Mouse (Mus musculus): ENCODE data around the gene Timd4. TPM values are rescaled to one million over a fixed set of nuclear protein-coding genes. Genes with fewer than 3 reads are reported as not detected.
A peak's percentile ranks its signal among the peaks of the same experiment; 100 is the strongest.

The Timd4 gene
- 0.13 and 0.17 TPM in 2 replicates for polyA plus RNA-seq (2015; fragmentation: Nextera tagmentation; extraction: Ambion mirVana)

DNA sequence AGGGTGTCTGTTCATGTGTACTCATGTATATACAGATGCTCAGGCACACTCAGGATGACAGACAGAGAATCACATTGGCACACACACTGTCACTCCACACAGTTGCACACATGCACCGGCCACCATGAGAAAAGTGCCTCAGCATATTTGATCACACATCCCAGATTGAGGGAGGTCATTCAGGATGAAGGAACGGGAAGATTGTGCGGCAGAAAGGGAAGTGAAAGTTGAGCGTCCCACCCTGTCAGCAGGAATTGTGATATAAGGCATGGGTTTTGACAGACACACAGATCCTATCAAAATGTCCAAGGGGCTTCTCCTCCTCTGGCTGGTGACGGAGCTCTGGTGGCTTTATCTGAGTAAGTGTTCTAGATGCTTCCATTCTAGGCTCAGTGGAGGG lies at the start of gene Timd4:
Gene Timd4, plus strand, starts transcription at position 290 of the 400 bp plus-strand sequence.
- no peaks in the 10 kb centered on the region; the same call in 1 of the 2 replicates for H3K9me3 ChIP-seq
- no peak for ATAC-seq (ENCODE audit: low FRiP score, low read depth)
- no peak within 1 kb of the TSS for H3K4me2 ChIP-seq (replicated peaks)
- no peak within 1 kb of the TSS for H3K27ac ChIP-seq
- H3K4me3 ChIP-seq: no peak within 1 kb of the TSS
- WGBS: 87% methylated on average over 5 of the region's 5 CpGs
- no peaks in the 10 kb centered on the region for H3K27me3 ChIP-seq
- H3K9ac ChIP-seq: no peak within 1 kb of the TSS
- H3K36me3 ChIP-seq: no peaks in the 10 kb centered on the region
- no peaks in the 10 kb centered on the region for H3K4me1 ChIP-seq

GRCm38 (mm10) chr11:46776879-46777278 lies 33.7 kb upstream of the Timd4 start:
- H3K4me2 ChIP-seq (replicated peaks): no peak overlapping the region
- H3K9me3 ChIP-seq: no peaks in the 10 kb centered on the region
- H3K4me3 ChIP-seq: no peak overlapping the region
- no peaks in the 10 kb centered on the region for H3K36me3 ChIP-seq
- H3K27ac ChIP-seq: no peak overlapping the region
- H3K27me3 ChIP-seq: no peaks in the 10 kb centered on the region
- ATAC-seq (ENCODE audit: low FRiP score, low read depth): no peak
- H3K4me1 ChIP-seq: no peaks in the 10 kb centered on the region
- no peak overlapping the region for H3K9ac ChIP-seq
- 71% methylated on average over 3 of the region's 3 CpGs for WGBS

DNA sequence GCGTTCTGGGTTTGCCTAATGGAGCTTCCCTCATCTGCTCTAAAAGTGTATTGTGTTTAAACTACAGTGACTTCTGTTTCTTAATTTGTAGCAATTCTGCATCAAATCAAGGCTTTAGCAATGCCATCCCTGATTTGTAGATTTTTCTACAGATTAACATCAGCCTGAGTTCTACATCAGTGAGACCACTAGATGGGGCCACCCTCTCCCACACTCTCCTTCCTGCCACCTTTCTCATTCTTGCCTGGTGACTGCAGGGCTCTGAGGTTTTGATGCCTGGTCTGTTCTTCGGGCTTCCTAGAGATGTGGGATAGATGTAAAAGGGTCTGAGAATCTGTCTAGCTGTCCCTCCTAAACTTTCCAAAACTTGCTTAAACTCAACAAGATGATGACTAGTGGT lies 30.8 kb upstream of the Timd4 start:
- Histone ChIP-seq H3K9ac (no peak overlapping the region), H3K36me3 (no peaks in the 10 kb centered on the region), H3K4me3 (no peak overlapping the region), H3K9me3 (no peaks in the 10 kb centered on the region), H3K4me2 (replicated peaks) (no peak overlapping the region), H3K4me1 (no peaks in the 10 kb centered on the region), H3K27ac (no peak overlapping the region), H3K27me3 (no peaks in the 10 kb centered on the region)
- ATAC-seq (ENCODE audit: low FRiP score, low read depth): no peak
- 84% methylated on average over 2 of the region's 2 CpGs for WGBS

DNA sequence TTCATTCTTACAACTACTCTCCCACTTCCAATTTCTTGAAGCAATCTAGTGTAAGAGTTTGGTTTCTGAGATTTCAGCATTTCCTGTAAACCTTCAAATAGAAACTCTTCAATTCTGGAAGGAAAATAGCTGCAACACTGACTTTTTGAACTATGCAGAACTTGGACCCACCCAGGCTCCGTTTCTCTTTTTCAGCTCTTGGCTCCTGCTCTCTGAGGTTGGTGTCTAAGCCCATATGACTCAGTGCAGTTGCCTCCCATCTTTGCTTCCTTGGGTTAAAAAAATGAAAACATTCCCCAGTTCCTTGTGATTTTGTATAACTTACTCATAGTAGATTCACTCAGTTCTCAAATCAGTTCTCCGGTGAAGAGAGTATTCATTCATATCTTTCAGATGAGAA lies 6.2 kb upstream of the Timd4 start:
- H3K27ac ChIP-seq: no peak overlapping the region
- 92% methylated on average over 2 of the region's 2 CpGs for WGBS
- H3K9me3 ChIP-seq: no peaks in the 10 kb centered on the region; the same call in 1 of the 2 replicates
- H3K4me3 ChIP-seq: no peak overlapping the region
- no peak overlapping the region for H3K9ac ChIP-seq
- H3K27me3 ChIP-seq: no peaks in the 10 kb centered on the region
- no peaks in the 10 kb centered on the region for H3K36me3 ChIP-seq
- H3K4me2 ChIP-seq (replicated peaks): no peak overlapping the region
- ATAC-seq (ENCODE audit: low FRiP score, low read depth): no peak
- H3K4me1 ChIP-seq: no peaks in the 10 kb centered on the region

GRCm38 (mm10) chr11:46817692-46818091 lies 7.1 kb downstream of the Timd4 start:
- WGBS: 90% methylated on average over 5 of the region's 5 CpGs
- no peaks in the 10 kb centered on the region for H3K9me3 ChIP-seq

GRCm38 (mm10) chr11:46819930-46820329 lies 9.3 kb downstream of the Timd4 start:
- H3K4me2 ChIP-seq (replicated peaks): no peak overlapping the region
- H3K9ac ChIP-seq: no peak overlapping the region
- no peaks in the 10 kb centered on the region for H3K4me1 ChIP-seq
- no peaks in the 10 kb centered on the region for H3K27me3 ChIP-seq
- no peak overlapping the region for H3K4me3 ChIP-seq
- H3K27ac ChIP-seq: no peak overlapping the region
- H3K9me3 ChIP-seq: no peaks in the 10 kb centered on the region
- no peak for ATAC-seq (ENCODE audit: low FRiP score, low read depth)
- H3K36me3 ChIP-seq: no peaks in the 10 kb centered on the region
- WGBS: 66% methylated on average over 4 of the region's 4 CpGs

More at GRCm38 (mm10) chr11:46817692-46818091, 7.1 kb downstream of the Timd4 start:
- no peak for ATAC-seq (ENCODE audit: low FRiP score, low read depth)
- Histone ChIP-seq H3K4me2 (replicated peaks) (no peak overlapping the region), H3K27ac (no peak overlapping the region), H3K4me3 (no peak overlapping the region), H3K4me1 (no peaks in the 10 kb centered on the region), H3K27me3 (no peaks in the 10 kb centered on the region), H3K9ac (no peak overlapping the region), H3K36me3 (no peaks in the 10 kb centered on the region)

GRCm38 (mm10) chr11:46830348-46830747 lies 19.7 kb downstream of the Timd4 start:
- H3K9me3 ChIP-seq: no peaks in the 10 kb centered on the region
- H3K27me3 ChIP-seq: no peaks in the 10 kb centered on the region
- no peaks in the 10 kb centered on the region for H3K36me3 ChIP-seq
- no peak overlapping the region for H3K4me2 ChIP-seq (replicated peaks)
- ATAC-seq (ENCODE audit: low FRiP score, low read depth): no peak
- H3K4me3 ChIP-seq: no peak overlapping the region
- 81% methylated on average over 2 of the region's 2 CpGs for WGBS
- H3K9ac ChIP-seq: no peak overlapping the region
- no peak overlapping the region for H3K27ac ChIP-seq
- H3K4me1 ChIP-seq: no peaks in the 10 kb centered on the region

DNA sequence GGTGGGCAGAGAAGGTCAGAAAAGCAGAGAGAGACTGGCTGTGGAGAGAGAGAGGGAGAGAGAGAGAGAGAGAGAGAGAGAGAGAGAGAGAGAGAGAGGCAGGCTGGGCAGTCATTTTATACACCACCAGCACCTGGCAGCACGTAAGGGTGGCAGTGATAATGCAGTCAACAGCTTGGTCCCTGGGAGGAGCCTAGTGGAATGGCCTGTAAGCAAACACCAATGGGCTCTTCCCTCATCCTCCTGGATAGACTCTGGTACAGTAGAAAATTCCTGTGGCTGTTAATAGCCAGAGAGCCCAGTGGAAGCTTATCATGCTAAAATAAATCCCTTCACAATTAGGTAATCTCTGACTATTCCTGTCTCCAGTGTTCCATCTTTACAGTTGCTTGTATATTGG lies 24.5 kb downstream of the Timd4 start:
- H3K4me1 ChIP-seq: no peaks in the 10 kb centered on the region
- ATAC-seq (ENCODE audit: low FRiP score, low read depth): no peak
- WGBS: 64% methylated on average over 1 of the region's 1 CpGs

GRCm38 (mm10) chr11:46842015-46842726 lies 31.6 kb downstream of the Timd4 start:
- no peak overlapping the region for H3K27ac ChIP-seq
- no peak for ATAC-seq (ENCODE audit: low FRiP score, low read depth)
- no peaks in the 10 kb centered on the region for H3K27me3 ChIP-seq
- H3K9me3 ChIP-seq: no peaks in the 10 kb centered on the region
- no peaks in the 10 kb centered on the region for H3K36me3 ChIP-seq
- H3K9ac ChIP-seq: no peak overlapping the region
- no peak overlapping the region for H3K4me3 ChIP-seq
- 72% methylated on average over 2 of the region's 2 CpGs for WGBS
- H3K4me2 ChIP-seq (replicated peaks): no peak overlapping the region
- 0 out of 2 replicates have a peak, but pooled peaks cover 6% of the 10 kb centered on the region for H3K4me1 ChIP-seq

More for the DNA sequence above, 24.5 kb downstream of the Timd4 start:
- Histone ChIP-seq H3K4me3 (no peak overlapping the region), H3K36me3 (no peaks in the 10 kb centered on the region), H3K27ac (no peak overlapping the region), H3K27me3 (no peaks in the 10 kb centered on the region), H3K4me2 (replicated peaks) (no peak overlapping the region), H3K9ac (no peak overlapping the region), H3K9me3 (no peaks in the 10 kb centered on the region)

DNA sequence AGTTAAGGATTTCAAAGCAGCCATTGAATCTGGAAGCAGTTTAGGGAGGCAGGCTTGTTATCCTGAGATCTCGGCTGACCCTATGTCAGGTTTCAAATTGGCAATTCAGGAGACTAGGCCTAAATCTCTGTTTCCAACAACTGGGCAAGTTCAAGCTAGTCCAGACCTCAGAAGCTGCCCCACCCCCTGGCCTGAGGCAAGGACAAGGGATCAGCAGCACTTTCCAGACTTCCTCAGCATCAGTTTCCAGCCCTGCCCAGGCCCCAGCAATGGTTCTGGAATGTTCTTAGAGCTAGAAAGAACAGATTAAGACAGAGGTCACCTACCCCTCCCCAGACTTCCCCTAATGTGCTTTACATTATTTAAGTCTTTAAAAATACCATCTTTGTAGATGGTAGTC lies 36.1 kb downstream of the Timd4 start:
- no peaks in the 10 kb centered on the region for H3K36me3 ChIP-seq
- no peak overlapping the region for H3K27ac ChIP-seq
- no peak for ATAC-seq (ENCODE audit: low FRiP score, low read depth)

GRCm38 (mm10) chr11:46847827-46848220 lies 37.2 kb downstream of the Timd4 start:
- Histone ChIP-seq H3K4me2 (replicated peaks) (no peak overlapping the region), H3K36me3 (no peaks in the 10 kb centered on the region)
- 36% methylated on average over 3 of the region's 3 CpGs for WGBS

More for the DNA sequence above, 36.1 kb downstream of the Timd4 start:
- no peak overlapping the region for H3K9ac ChIP-seq
- no peaks in the 10 kb centered on the region for H3K9me3 ChIP-seq
- H3K4me2 ChIP-seq (replicated peaks): no peak overlapping the region
- peaks cover 18% of the 10 kb centered on the region; the same call in 1 of the 2 replicates for H3K4me1 ChIP-seq
- H3K27me3 ChIP-seq: no peaks in the 10 kb centered on the region
- 11% methylated on average over 1 of the region's 1 CpGs for WGBS
- no peak overlapping the region for H3K4me3 ChIP-seq

GRCm38 (mm10) chr11:46848221-46848971 lies 37.8 kb downstream of the Timd4 start:
- H3K9me3 ChIP-seq: no peaks in the 10 kb centered on the region
- ATAC-seq (ENCODE audit: low FRiP score, low read depth): peak; percentile 72; the same call in 1 of the 2 replicates
- H3K27ac ChIP-seq: no peak overlapping the region
- no peaks in the 10 kb centered on the region for H3K36me3 ChIP-seq
- no peaks in the 10 kb centered on the region for H3K27me3 ChIP-seq
- WGBS: 23% methylated on average over 8 of the region's 8 CpGs
- H3K4me3 ChIP-seq: no peak overlapping the region
- H3K4me1 ChIP-seq: peaks cover 18% of the 10 kb centered on the region; the same call in 1 of the 2 replicates
- H3K4me2 ChIP-seq (replicated peaks): peak overlapping the region; percentile 19; the same call in 1 of the 2 replicates
- no peak overlapping the region for H3K9ac ChIP-seq

More at GRCm38 (mm10) chr11:46847827-46848220, 37.2 kb downstream of the Timd4 start:
- Histone ChIP-seq H3K27ac (no peak overlapping the region), H3K9ac (no peak overlapping the region), H3K9me3 (no peaks in the 10 kb centered on the region), H3K27me3 (no peaks in the 10 kb centered on the region), H3K4me3 (no peak overlapping the region), H3K4me1 (peaks cover 18% of the 10 kb centered on the region; the same call in 1 of the 2 replicates)
- no peak for ATAC-seq (ENCODE audit: low FRiP score, low read depth)

Data from limb, embryonic 13.5 days (tissue).